Mouse (Mus musculus) lung, postnatal 0 days (tissue): ENCODE data around the gene Cst13.

ENCODE experiments used
- CTCF ChIP-seq: IDR thresholded peaks from 2 replicates; pipeline ENCODE4 v1.5.1; 2016; ENCODE audit warnings: antibody characterized with exemption, mild to moderate bottlenecking
- EP300 ChIP-seq: IDR thresholded peaks from 2 replicates; pipeline ENCODE4 v1.6.1; 2016; ENCODE audit warnings: antibody characterized with exemption, mild to moderate bottlenecking, control low read depth

- TF ChIP-seq EP300, result no peak
- no peak for TF ChIP-seq CTCF
Observed at GRCm38 (mm10) chr2:148798485-148798884, 21.4 kb upstream of the Cst13 start, which contains the start of gene Cst8.
